9 mouse cellular contexts compared by ENCODE assay signal in genomic region chr7:37336171-37336850, GRCm38 (mm10).
DNase-seq lines count a peak whose midpoint lies in the region; ATAC-seq and TF ChIP-seq lines count a peak whose summit lies in the region.
"Had no signal": no experiment of that assay in that cellular context is flagged by ENCODE, and none has a peak within 500 bp of the region (broad histone marks: within the 10 kb centered on the region; RNA-seq: fewer than 3 reads in every experiment).

No protein-coding gene starts in this region.

- ATAC-seq in forebrain, embryonic 12.5 days (ENCODE audit: low FRiP score) = 0 out of 2 replicates have a peak, but pooled peaks have one; percentile 30

- intact Hi-C loops in left cerebral cortex, adult 2 months (cut with DNase I) = loop anchor here (2.0 to 5.0 kb wide), 3 partner anchors 422 to 1004 kb away; no protein-coding TSS in a partner anchor
- intact Hi-C loops in left cerebral cortex, postnatal 10 days (cut with DNase I) = no loop called here

- 4% methylated on average over 12 of the region's 12 CpGs for WGBS in forebrain, embryonic 12.5 days
- 20% methylated on average over 12 of the region's 12 CpGs for WGBS in limb, embryonic 10.5 days

- H3K27ac ChIP-seq in left cerebral cortex, adult 2 months = peak overlapping the region; percentile 96
- H3K27ac ChIP-seq in forebrain, embryonic 12.5 days = peak overlapping the region; percentile 78; the same call in 1 of the 2 replicates
- H3K27ac ChIP-seq in limb, embryonic 10.5 days = peak overlapping the region; percentile 92

- DNase-seq in left cerebral cortex, adult 2 months (ENCODE audit: extremely low spot score in 1 of 2, low spot score in 2 of 2) = no peak
- no peak for DNase-seq in left cerebral cortex, postnatal 10 days (ENCODE audit: extremely low spot score in 1 of 2, low spot score in 2 of 2)
- peak; percentile 37 for DNase-seq in limb, embryonic 10.5 days (ENCODE audit: low spot score)
- DNase-seq in retina, embryonic 14.5 days (ENCODE audit: low spot score) = peak; percentile 35
- DNase-seq in layer of hippocampus, adult 8-10 months (ENCODE audit: low spot score in 2 of 2) = no peak
- DNase-seq in thymus, postnatal 25 days = no peak
- DNase-seq in right cerebral cortex, postnatal 4 days = no peak
- DNase-seq: kidney, adult 18-20 months had no signal

- no peaks in the 10 kb centered on the region for H3K9me3 ChIP-seq in forebrain, embryonic 12.5 days
- H3K9me3 ChIP-seq in limb, embryonic 10.5 days (replicated peaks) = no peaks in the 10 kb centered on the region

- TF ChIP-seq CTCF in left cerebral cortex, adult 2 months (IDR thresholded peaks at IDR 0.05) = no peak

- peaks cover 45% of the 10 kb centered on the region for H3K4me1 ChIP-seq in forebrain, embryonic 12.5 days
- peaks cover 65% of the 10 kb centered on the region for H3K4me1 ChIP-seq in limb, embryonic 10.5 days

- no peaks in the 10 kb centered on the region for H3K36me3 ChIP-seq in forebrain, embryonic 12.5 days (replicated peaks)
- no peaks in the 10 kb centered on the region for H3K36me3 ChIP-seq in limb, embryonic 10.5 days

- H3K4me3 ChIP-seq in left cerebral cortex, adult 2 months = peak overlapping the region; percentile 37
- H3K4me3 ChIP-seq in forebrain, embryonic 12.5 days (replicated peaks) = peak overlapping the region; percentile 31
- H3K4me3 ChIP-seq in limb, embryonic 10.5 days = peak overlapping the region; percentile 49

- peak overlapping the region; percentile 62 for H3K4me2 ChIP-seq in forebrain, embryonic 12.5 days

- H3K9ac ChIP-seq in forebrain, embryonic 12.5 days = peak overlapping the region; percentile 43; the same call in 1 of the 2 replicates

- H3K27me3 ChIP-seq in forebrain, embryonic 12.5 days = peaks cover 3% of the 10 kb centered on the region; the same call in 1 of the 2 replicates
- peaks cover 18% of the 10 kb centered on the region for H3K27me3 ChIP-seq in limb, embryonic 10.5 days (ENCODE audit: low read depth, poor library complexity, severe bottlenecking)

Comparison
In these comparisons a context has a peak if more than half of its experiments do, and no peak if none do; other contexts are left out.
1. DNase-seq: peak in limb, embryonic 10.5 days (single experiment) and retina, embryonic 14.5 days (single experiment); none in left cerebral cortex, adult 2 months (0 of 2), left cerebral cortex, postnatal 10 days (0 of 2), layer of hippocampus, adult 8-10 months (0 of 2), thymus, postnatal 25 days (single experiment) and right cerebral cortex, postnatal 4 days (single experiment).
2. Peak in every context shown above with its lines, with median percentiles within 50 percentile points of each other: H3K27ac ChIP-seq and H3K4me3 ChIP-seq.